Mouse (Mus musculus): ENCODE data around the gene Rab22a. TPM values are rescaled to one million over a fixed set of nuclear protein-coding genes. Genes with fewer than 3 reads are reported as not detected.

Rab22a gene
- polyA plus RNA-seq, 1 experiment from 2014 or later = 35.3 TPM

DNA sequence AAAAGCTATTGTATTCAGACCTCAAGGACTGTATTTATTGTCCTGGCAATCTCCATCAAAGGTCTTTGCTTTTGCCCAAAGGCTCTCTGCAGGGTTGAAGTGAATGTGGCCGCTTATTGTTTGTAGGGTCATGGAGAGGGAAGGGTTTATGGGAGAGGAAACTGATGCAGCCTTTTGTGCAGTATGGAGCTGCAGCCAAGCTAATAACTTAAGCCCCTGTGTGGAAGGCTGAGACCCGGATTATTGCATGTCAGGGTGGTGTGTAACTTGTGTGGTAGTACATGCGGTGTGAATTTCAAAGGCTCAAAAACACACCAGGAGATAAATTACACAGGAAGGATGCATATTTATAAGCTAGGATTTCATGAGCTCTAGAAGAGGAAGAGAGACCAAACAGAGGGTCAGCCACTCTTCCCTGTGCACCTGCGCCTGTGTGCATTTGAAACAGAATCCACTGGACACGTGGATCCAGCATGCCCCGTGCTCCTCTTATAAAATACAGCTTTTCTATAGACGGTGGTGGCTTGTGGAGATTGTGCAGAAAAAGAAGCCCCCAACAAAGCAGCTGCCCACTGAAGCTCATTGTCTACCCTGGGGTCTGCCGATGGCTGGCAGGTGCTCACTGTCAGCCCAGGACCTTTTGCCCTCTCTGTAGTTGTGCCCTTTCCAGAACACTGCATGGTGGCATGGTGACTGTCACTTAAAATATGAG lies 96.0 kb downstream of the Rab22a start:
- no peaks in the 10 kb centered on the region for H3K9me3 ChIP-seq (replicated peaks)
- H3K4me3 ChIP-seq (replicated peaks) = no peak overlapping the region
- 36% methylated on average over 8 of the region's 8 CpGs for WGBS
- H3K4me2 ChIP-seq = no peak overlapping the region
- H3K4me1 ChIP-seq = peaks cover 30% of the 10 kb centered on the region
- peak overlapping the region; percentile 67; the same call in 1 of the 2 replicates for H3K27ac ChIP-seq
- no peaks in the 10 kb centered on the region for H3K27me3 ChIP-seq
- H3K36me3 ChIP-seq = no peaks in the 10 kb centered on the region
- no peak for ATAC-seq (replicated peaks; ENCODE audit: low FRiP score)
- no peak overlapping the region for H3K9ac ChIP-seq

Small RNA genes lying within 50 kb of the gene (microRNA-seq; reads per million reads assigned to microRNA genes)
- gene Mir6340 = not detected

Other genes with a start within 250 kb of the Rab22a start
- gene 1700021F07Rik, start 137.2 kb upstream of the Rab22a start, polyA plus RNA-seq (2015; fragmentation: Nextera tagmentation; extraction: Ambion mirVana) = not detected in 2 replicates
- gene Ankrd60, start 81.4 kb upstream of the Rab22a start, polyA plus RNA-seq (2015; fragmentation: Nextera tagmentation; extraction: Ambion mirVana) = not detected in 2 replicates
- not detected in 2 replicates for gene 1700010B08Rik, start 59.7 kb downstream of the Rab22a start, polyA plus RNA-seq (2015; fragmentation: Nextera tagmentation; extraction: Ambion mirVana)
- 14.0 and 17.9 TPM in 2 replicates for gene Vapb, start 77.8 kb downstream of the Rab22a start, polyA plus RNA-seq (2015; fragmentation: Nextera tagmentation; extraction: Ambion mirVana)